Mouse (Mus musculus) stomach, embryonic 14.5 days (tissue): ENCODE results near the gene Olfr250. TPM values are rescaled to one million over a fixed set of nuclear protein-coding genes. Genes with fewer than 3 reads are reported as not detected.

Experiments used
- polyA plus RNA-seq: library from polyadenylated mRNA; unstranded; fragments of >200 nt; fragmentation: Nextera tagmentation; extraction: Ambion mirVana; gene quantifications from 2 replicates; pipeline ENCODE4 v1.2.1, GENCODE M21; 2014

Olfr250 gene
- polyA plus RNA-seq, 1 experiment from 2014 or later = not detected

Other genes with a start within 250 kb of the Olfr250 start
- not detected in 2 replicates for gene Olfr890, start 224.4 kb upstream of the Olfr250 start, polyA plus RNA-seq
- gene Olfr891, start 186.1 kb upstream of the Olfr250 start, polyA plus RNA-seq = not detected in 2 replicates
- not detected in 2 replicates for gene Olfr893, start 158.5 kb upstream of the Olfr250 start, polyA plus RNA-seq
- gene Olfr894, start 148.8 kb upstream of the Olfr250 start, polyA plus RNA-seq = not detected in 2 replicates
- not detected in 2 replicates for gene Olfr143, start 114.1 kb upstream of the Olfr250 start, polyA plus RNA-seq
- gene Olfr895, start 99.0 kb upstream of the Olfr250 start, polyA plus RNA-seq = not detected in 2 replicates
- not detected in 2 replicates for gene Olfr896-ps1, start 75.8 kb upstream of the Olfr250 start, polyA plus RNA-seq
- not detected in 2 replicates for gene Olfr25, start 37.8 kb upstream of the Olfr250 start, polyA plus RNA-seq
- gene Olfr898, start 18.5 kb upstream of the Olfr250 start, polyA plus RNA-seq = not detected in 2 replicates
- not detected in 2 replicates for gene Olfr251, start 10.2 kb downstream of the Olfr250 start, polyA plus RNA-seq
- not detected in 2 replicates for gene Olfr147, start 34.8 kb downstream of the Olfr250 start, polyA plus RNA-seq
- not detected in 2 replicates for gene Olfr901, start 62.6 kb downstream of the Olfr250 start, polyA plus RNA-seq
- gene Olfr902, start 80.8 kb downstream of the Olfr250 start, polyA plus RNA-seq = not detected in 2 replicates
- gene Olfr904, start 96.2 kb downstream of the Olfr250 start, polyA plus RNA-seq = not detected in 2 replicates
- not detected in 2 replicates for gene Olfr905, start 104.2 kb downstream of the Olfr250 start, polyA plus RNA-seq
- not detected in 2 replicates for gene Olfr906, start 120.2 kb downstream of the Olfr250 start, polyA plus RNA-seq
- not detected in 2 replicates for gene Olfr907, start 128.9 kb downstream of the Olfr250 start, polyA plus RNA-seq
- gene Olfr911-ps1, start 154.7 kb downstream of the Olfr250 start, polyA plus RNA-seq = not detected in 2 replicates
- gene Olfr910, start 171.0 kb downstream of the Olfr250 start, polyA plus RNA-seq = not detected in 2 replicates
- not detected in 2 replicates for gene Olfr912, start 213.3 kb downstream of the Olfr250 start, polyA plus RNA-seq
- gene Olfr913, start 225.9 kb downstream of the Olfr250 start, polyA plus RNA-seq = not detected in 2 replicates
- gene Olfr914, start 238.2 kb downstream of the Olfr250 start, polyA plus RNA-seq = not detected in 2 replicates